Mouse (Mus musculus) stomach, postnatal 0 days (tissue): ENCODE measurements around the gene Trir.

Experiments
- CTCF ChIP-seq: IDR thresholded peaks from 2 replicates; pipeline ENCODE4 v1.5.1; 2016; ENCODE audit warnings: antibody characterized with exemption, low read depth, mild to moderate bottlenecking, moderate library complexity
- EP300 ChIP-seq: optimal IDR thresholded peaks from 2 replicates; pipeline ENCODE3; 2016; ENCODE audit warnings: antibody characterized with exemption

DNA sequence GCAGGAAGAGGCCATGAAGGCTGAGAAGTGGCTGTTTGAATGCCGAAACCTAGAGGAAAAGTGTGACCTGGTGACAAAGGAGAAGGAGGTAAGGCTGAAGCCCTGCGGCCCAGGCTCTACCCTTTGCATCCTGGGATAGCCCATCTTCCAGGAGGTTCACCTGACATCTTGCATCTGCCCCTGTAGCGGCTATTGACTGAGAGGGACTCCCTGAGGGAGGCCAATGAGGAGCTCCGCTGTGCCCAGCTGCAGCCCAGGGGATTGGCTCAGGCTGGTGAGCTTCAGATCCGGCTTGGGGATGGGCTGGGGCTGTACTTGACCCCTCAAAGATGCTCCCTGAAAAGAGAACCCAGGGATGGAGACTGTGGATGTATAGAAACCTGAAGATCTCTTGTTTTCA, 29.6 kb upstream of the Trir start:
- TF ChIP-seq CTCF: no peak
- no peak for TF ChIP-seq EP300
